Mouse (Mus musculus): ENCODE measurements around the gene Il2ra.
A peak's percentile ranks its signal among the peaks of the same experiment; 100 is the strongest.

Gene Il2ra

DNA sequence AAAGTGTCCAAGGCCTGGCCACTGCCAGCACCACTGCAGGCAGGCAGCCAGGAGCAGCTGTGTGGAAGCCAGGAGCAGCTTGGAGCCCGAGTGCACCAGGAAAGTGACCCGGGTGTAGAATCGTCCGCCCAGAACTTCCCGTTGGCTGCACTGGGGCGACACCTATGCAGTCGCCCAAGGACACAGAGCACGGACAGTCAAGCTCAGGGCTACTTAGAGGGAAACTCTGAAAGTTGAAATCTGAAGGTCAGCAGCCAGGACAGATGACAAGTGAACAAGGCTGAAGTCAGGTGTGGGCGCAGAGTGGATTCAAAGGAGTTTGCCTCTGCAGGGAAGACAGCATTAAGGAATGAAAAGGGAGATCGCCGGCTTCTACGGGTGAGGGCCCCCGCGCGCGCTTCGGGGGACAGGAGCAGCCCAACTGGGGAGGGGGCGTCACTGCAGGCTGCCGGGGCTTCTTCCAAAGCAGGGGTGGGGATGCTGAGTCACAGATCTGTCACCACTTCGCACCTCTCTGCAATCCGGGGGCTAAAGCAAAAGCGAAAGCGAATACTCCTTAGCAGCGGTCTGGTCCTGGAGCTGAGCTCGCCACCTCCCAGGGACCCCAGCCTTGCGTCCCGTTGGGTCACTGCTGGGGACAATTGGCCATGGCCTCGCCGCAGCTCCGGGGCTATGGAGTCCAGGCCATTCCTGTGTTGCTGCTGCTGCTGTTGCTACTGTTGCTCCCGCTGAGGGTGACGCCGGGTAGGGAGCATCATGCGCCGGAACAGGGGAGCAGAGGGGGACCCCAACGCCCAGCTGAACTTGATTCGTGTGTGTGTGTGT is 62.8 kb downstream of the Il2ra start, which contains the start of gene Il15ra:
Gene Il15ra, plus strand, starts transcription at position 90 of the 825 bp plus-strand sequence.
- peak; percentile 26 to 72 for DNase-seq (ENCODE audit: low spot score in 2 of 2)

DNA sequence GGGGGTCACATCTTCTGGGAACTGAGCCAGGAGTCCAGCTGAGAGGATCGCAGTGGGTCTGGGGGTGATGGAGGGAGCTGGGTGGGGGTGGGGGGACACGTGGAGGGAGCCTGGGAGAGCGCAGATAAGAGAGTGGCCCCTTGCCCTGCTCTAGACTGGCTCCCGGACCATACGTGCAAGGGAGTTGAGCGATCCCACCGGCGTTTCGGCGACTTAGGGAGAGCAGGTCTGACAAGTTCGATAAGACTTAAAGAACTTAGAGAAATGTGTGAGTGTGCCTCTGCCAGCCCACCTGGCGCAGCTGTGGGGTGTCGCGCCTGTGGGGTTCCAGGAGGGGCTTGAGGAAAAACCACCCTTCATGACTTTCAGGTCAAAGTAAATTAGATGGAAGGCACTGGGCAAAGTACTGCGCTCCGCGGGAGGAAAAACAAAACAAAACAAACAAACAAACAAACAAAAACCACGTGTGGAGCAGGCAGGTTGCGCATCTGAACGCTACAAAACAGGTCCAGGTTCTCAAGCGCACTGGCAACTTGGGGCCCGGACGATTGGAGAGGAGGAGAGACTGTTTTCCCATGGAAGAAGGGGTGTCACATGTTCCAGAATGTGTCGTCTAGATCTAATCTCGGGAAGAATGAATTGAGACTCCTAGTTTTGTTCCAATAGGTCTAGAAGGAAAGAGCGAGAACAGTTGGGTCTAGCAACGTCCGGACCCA is 63.6 kb downstream of the Il2ra start:
- no peak for DNase-seq (ENCODE audit: low spot score in 2 of 2)

DNA sequence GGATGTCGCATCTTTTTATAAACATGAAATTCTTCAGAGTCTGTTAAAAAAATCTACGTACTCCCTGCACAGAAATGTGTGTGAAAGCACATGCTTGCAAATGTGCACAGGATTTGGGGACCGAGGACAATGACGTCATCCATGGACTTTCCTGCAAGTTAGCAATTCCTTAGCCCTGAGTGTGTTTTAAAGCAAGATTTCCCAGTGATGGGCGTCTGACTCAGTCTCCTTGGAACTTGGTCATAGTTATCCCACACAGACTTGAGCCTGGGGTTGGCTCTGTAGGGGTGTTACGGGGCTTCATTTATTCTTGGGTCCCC is 64.1 kb downstream of the Il2ra start:
- no peak for DNase-seq (ENCODE audit: low spot score in 2 of 2)

DNA sequence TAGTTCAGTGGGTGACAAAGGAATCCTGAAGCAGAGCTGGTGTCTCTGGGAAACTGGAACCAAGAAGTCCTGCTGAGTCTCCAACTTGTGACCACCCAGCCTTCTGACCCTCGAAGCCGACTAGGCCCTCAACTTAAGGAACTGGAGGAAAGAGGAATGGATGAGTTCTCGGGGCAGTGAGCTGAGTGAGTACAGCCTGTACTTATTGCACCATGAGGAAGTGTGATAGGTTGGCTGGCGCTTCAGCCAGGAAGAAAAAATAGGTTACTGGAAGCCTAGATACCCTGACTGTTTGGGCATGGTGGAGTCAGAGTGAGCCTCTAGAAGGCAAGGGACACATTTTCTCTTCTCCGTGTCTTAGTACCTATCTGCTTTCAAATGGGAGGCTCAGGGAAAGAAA is 65.9 kb downstream of the Il2ra start:
- no peak for DNase-seq (ENCODE audit: low spot score in 2 of 2)

DNA sequence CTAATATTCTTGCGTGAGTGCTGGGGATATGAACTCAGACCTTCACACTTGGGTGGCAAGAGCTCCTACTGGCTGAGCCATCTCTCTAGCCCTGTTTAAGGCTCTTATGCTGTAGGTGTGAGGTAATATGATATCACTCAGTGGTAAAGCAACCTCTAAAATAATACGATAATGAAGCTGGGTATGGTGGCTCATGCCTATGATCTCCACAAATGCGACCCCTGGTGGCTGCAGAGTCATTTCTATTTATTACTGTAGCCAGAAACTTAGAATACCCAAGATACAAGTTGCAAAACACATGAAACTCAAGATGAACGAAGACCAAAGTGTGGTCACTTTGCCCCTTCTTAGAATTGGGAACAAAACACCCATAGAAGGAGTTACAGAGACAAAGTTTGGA is 67.5 kb downstream of the Il2ra start:
- DNase-seq (ENCODE audit: low spot score in 2 of 2), result peak; percentile 24 to 70

DNA sequence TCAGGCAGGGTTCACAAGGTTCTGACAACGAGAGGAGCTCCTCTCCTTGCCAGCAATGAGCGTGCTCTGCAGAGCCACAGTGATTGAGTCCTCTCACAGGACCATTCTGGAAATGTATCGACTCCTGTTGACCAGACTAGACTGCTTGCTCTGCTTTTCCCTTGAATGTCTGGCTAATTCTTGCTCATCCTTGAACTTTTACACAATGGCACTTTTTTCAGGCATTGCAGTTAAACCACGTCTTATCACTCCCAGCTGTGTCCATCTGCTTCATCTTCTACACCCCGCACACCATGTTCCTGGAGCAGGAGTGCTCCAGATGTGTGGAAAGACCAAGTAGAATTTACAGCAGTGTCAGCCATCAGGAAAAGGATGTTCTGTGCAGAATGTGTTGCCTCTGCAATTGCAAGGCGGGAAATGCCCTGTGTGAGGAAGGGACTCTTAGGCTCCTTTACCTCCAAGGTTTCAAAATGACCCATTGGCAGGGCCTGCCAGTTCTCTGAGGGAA is 69.9 kb downstream of the Il2ra start:
- no peak for DNase-seq (ENCODE audit: low spot score in 2 of 2)

DNA sequence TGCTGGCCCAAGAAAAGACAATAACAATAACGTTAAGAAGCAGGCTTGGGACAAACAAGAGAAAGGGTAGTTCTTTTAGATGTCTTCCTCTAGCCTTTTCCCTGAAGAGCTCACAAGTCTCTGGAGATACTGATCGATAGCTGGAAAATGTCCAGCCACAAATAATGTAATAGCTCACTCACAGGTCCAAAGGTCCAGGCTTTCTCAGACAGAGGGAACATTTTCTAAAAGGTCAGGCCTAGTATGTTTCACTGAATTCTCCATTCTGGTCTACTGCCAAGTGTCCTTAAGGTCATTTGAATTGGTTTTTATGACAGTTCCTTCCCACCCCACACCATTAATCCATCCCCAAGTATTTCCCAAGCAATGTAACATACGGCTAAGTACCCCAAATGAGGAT is 70.4 kb downstream of the Il2ra start:
- DNase-seq (ENCODE audit: low spot score in 2 of 2), result no peak

DNA sequence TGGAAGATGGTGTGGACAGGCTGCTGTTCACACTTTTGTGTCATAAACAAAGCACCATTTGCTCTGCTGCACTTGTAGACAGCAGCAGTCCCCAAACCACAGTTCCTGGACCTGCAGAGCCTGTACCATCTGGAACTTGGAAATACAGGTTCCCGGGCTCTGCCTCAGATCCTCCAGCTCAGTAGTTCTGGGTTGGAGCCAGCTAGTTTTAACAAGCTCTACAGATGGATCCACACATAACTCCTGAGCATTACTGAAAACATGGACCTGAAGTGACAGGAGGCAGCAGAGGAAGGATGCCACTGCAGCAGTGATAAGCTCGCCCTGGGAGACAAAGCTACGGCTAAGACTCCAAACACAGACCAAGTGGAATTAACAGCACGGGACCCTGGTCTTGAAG is 71.9 kb downstream of the Il2ra start:
- no peak for DNase-seq (ENCODE audit: low spot score in 2 of 2)

DNA sequence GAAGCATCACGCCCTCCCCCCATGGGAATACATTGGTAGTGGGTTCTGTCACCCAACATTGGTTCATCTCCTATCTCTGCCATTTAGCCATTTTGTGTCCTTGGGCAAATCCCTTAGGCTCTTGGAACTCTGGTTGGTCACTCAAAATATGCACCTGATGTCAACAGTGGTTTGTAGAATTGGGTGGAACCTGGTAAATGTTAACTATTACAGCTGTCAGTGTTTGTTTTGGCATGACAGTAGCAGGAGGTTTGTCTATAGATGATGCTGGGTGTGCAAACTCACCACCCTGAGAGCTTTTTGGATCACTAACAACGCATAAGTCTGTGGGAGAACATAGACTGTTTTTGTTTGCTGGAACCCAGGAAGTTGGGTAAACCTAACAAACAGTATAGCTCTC is 76.0 kb downstream of the Il2ra start:
- DNase-seq (ENCODE audit: low spot score in 2 of 2), result no peak

DNA sequence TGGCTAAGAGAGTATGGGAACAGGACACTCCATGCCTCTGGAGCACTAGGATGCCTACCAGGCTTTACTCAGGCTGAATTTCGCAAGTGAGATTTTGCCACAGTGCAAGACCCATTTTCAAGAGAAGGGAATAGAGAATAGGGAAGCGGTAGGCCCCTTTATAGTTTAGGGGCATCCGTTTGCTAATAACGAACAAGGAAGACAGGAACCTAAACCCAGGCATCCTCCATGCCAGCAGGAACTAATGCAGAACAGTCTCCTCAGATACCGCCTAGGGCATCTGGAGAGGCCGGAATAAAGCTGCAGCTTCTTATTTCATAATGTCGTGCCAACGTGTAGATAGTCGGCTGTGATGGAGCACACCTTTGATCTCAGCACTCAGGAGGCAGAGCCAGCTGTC is 80.0 kb downstream of the Il2ra start:
- no peak for DNase-seq (ENCODE audit: low spot score in 2 of 2)

DNA sequence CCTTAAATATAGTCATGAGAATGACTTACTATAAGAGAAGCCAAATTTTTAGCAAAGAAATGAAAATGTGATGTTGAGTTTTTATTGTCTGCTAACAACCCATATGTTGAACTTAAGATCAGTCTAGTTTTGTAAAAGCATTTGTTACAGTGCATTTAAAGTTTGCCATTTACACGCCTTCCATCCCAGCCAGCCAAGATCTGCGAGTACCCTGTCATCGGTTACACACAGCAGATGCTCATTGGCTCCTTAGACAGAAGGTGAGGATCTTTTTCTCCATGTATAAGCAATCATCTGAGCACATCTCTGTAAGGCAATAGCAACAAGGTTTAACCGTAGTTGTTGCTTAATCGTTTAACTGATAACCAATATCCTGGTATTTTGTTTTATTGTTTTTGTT is 85.0 kb downstream of the Il2ra start:
- no peak for DNase-seq (ENCODE audit: low spot score in 2 of 2)

DNA sequence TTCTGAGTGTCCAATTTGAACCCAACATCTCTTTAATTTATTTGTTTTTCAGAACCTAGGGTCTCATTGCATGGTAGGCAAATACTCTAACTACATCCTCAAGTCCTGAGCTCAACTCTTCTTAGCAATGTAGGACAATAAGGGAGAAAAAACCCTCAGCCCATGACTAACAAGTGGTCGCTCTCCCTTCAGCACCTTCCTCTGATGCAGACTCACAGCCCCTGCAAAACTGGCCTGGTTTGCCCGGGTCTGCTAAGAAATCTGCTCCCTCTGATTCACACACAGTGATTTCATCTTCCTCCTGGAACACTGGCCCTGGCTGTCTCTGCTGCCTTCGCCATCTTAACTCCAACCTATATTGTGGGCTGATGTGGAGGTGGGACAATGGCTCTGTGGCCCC is 86.5 kb downstream of the Il2ra start:
- DNase-seq (ENCODE audit: low spot score in 2 of 2), result no peak

DNA sequence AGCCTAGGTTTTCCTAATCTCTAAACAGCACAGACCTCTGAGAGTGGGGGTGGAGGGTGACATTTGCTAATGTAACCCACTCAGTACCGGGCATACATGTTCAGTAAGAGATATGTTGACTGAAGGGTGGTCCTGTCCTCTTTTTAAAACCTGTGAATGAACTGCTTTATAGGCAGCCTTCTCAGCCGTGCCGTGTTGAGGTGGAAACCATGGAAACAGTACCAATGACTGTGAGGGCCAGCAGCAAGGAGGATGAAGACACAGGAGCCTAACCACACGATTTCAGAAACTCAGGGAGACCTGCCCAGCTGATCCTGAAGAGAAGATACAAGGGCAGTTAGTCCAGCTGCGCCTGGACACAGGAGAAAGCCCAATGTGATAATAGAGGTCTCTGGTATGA is 90.4 kb downstream of the Il2ra start:
- no peak for DNase-seq (ENCODE audit: low spot score in 2 of 2)

DNA sequence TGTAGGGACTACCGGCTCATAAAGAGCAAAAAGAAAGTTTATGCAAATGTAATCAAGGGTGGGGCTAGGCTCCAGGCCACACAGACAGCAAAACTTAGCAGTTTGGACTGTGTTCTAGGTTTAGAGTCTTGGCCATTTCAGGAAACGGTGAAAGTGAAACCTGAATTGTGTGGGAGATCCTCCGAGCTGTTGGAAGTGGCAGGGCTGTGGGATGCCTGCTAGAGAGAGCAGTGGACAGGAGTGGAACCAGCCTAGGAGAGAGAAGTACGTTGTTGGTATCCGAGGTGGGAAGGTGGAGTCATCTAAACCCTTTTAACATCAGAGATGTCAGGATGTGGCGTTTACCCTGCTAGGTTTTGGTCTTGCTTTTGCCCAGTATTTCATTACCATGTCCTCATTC is 93.2 kb downstream of the Il2ra start:
- no peak for DNase-seq (ENCODE audit: low spot score in 2 of 2)

DNA sequence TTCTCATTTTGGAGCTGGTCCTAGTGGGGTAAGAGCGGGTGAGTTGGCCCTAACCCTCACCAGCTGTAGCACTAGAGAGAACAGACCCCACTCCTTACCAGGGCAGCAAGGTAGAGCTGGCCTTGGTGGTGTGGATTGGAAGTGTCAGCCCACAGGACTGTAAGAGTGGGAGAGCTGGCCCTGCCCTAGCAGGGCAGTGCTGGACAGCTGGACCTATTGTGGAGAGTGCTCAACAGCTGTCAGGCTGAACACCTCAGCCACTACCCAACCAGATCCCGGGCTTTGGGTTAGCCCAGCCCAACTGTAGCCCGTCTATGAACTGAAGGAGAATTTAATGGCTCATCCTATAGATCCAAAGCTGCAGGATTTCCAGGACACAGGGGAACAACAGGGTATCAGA is 96.2 kb downstream of the Il2ra start:
- no peak for DNase-seq (ENCODE audit: low spot score in 2 of 2)

DNA sequence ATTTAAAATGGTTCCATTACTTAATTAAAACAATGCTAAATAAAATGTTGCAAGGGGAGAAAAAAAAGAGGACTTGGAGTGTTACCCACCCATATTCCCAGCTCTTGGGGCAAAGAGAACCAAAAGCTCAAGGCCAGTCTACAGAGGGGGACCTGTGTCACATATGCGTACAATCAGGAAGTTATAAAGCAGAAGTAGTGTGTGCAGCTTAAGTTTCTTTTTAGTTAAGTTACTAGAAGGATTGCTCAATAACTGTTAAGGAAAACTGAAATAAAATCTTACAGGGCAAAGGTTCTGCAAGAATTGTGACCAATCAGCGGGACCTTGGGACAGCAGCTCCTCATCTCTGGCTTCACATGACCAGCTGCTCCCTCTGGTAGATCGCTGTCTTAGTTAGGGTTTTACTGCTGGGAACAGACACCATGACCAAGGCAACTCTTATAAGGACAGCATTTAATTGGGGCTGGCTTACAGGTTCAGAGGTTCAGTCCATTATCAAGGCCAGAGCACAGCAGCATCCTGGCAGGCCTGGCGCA is 97.0 kb downstream of the Il2ra start:
- DNase-seq (ENCODE audit: low spot score in 2 of 2), result no peak

Measured in spleen, postnatal 4 days (tissue).